Mouse (Mus musculus) bone marrow macrophage, adult 2 months (primary cell): ENCODE data around the gene Cdk14.

ENCODE experiments used
- CTCF ChIP-seq: IDR thresholded peaks from 2 replicates; pipeline ENCODE4 v1.5.1; 2012; ENCODE audit warnings: low read depth, mild to moderate bottlenecking, low read length, moderate library complexity
- POLR2A ChIP-seq: IDR thresholded peaks from 2 replicates; pipeline ENCODE4 v1.6.1; 2012; ENCODE audit warnings: mild to moderate bottlenecking, low read depth, low read length, borderline replicate concordance

GRCm38 (mm10) chr5:4916390-4917273, 503.5 kb downstream of the Cdk14 start:
- TF ChIP-seq CTCF (no peak), POLR2A (no peak)
